Mouse (Mus musculus) cerebellum, adult 11-12 months (tissue): ENCODE measurements around the gene Btbd17.

ENCODE experiments used
- DNase-seq: peaks from one replicate; pipeline ENCODE4 v3.0.0; 2022

Gene Btbd17

DNA sequence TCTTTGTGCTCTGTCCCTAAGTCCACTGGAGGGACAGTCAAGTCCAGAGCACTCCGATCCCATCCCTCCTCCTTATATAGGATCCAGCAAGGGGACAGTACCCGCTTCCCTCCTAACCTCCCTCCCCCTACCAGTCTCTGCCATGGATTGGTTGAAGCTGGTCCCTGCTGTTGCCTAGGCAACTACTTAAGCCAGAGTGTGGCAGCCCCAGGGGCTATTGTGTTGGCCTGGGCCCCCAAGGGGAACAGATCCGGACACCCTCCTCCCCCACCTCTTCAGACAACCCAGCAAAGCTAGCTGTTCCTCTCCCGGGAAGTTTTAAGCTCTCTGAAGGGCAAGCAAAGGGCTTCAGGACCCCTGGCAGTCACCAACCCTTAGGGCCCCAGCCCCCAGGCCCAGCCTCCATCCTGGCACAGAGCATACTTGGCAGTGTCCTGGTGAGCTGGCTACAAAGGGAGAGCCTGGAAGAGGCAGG is at the start of gene Btbd17:
Btbd17 (minus strand) TSS at position 98 of the 475 bp plus-strand sequence.
- peak; percentile 81 for DNase-seq

DNA sequence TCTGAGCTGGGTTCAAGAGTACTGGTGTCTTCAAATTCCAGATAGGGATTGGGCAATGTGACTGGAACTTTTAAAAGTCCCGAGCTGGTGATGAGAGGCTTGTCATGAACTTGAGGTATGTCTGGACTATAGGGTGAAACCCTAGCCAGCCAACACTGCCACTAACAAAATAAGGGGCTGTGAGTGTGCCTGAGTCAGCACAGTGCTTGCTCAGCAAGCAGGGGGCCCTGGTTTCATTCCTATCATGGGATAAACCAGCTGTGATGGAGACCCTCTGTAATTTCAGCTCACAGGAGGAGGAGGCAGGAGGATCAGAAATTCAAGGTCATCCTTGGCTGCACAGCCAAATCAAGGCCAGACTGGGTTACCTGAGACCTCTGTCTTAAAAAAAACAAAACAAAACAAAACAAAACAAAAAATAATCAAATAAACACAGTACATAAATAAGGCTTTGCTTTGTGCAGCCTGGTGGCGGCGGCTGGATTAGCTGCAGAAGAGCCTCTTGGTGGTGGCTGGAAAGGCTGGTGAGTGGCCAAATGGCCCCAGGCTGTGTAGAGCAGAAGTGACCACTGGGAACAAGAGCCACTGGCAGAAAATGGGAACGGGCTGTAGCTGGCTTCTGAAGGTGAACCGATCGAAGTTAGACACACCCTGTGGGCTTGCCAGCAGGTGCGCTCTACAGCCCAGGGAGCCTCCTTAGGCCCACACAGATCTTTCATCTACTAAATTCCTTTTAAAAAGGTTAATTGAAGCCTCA is 48.9 kb upstream of the Btbd17 start:
- no peak for DNase-seq

DNA sequence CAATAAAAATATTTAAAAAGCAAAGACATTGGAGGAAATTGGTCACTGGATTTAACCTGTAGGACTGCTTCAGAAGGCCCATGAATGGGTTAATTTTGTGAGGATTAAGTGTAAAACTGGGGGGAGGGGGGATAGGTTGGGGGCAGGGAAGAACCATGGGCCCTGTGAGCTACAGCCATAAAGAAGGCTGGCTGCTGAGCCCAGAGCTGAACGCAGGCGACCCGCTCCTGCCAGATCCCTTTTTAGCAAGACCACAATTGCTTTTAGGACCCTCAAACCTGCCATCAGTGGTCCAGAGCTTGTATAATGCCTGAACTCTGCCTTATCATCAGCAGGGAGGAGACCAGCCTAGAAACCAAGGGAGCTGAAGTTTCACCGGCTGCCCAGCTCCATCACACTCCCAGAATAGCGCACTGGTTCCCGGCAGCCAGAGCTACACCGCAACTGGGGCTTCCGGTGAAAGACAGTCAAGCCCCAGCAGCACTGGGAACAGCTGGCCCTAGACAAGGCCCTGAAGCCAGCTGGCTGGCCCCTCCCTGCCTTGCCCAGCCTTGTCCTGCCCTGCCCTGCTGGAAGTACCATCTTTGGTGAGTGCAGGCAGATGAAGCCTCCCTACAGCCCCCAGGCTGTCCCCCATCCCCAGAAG is 48.2 kb upstream of the Btbd17 start:
- no peak for DNase-seq

DNA sequence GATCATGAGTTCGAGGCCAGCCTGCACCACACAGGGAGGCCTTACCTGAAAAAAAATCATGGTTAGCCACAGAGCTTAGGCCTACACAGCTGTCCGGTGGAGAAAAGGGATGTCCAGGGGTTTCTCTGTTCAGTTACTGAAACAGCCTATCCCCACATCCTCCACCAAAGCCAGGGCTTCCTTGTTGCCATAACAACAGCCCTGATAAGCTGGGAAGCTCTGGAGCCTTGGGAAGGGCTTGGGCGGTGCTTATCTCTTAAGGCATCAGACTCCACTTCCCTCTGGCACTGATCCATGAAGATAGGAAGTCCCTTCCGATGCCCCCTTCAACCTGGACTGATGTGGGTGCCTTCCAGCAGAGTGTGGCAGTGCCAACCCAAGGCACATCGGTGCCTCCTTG is 37.4 kb upstream of the Btbd17 start:
- peak; percentile 28 for DNase-seq

DNA sequence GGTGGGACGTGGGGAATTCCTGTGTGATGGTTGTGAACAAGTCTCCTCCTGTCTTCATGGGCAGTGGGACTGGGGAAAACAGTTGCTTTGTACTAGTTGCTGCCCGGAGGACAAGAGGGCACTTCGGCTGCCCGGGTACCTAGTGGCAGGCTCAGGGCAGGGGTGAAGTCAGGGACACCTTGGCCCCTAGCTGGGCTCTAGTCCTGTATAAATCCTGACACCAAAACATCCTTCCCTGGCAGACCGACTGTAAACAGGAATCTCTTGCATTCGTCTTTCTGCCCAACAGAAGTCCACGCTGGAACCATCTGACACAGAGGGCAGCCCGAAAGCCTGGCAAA is 34.7 kb upstream of the Btbd17 start:
- DNase-seq = no peak

DNA sequence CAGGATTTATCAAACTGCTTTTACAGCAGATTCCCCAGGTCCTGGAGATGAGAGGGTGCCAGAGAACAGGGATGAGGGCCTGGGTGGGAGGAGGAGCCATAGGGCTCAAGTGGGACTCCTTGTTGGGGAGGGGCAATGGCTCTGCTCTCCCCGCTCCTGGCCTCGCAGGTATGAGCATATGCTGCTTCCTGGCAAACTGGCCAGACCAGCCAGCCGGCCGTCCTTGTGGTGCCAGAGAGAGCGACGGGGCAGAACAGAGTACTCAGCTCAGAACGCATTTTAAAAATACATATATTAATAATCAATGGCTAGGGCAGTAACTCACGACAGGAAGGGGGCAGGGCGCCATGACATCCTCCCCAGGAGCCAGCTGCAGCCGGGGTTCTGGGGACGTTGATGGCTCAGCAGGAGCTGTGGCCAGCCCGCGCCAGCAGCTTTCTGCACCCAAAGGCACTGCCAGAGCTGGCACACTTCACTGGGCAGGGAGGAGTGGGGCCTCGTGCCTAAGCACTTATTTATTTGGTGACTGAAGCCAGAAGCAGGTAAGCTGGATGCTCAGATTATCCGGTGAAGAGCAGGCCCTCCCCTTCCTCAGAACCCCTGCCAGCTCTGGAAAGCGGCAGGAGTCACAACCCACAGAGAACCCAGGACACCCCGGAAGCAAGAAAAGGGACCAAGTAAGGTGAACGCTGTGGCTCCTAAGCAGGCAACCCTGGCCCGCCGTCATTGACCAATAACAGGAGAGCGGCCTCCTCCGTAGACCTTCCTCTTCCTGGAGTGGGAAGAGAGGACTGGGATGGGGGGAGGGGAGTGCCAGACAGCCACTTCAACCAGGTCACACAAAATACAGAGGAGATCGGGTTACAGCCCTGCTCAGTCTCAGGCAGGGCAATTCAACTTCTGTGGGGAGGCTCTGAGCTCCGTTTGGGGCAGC is 34.0 kb upstream of the Btbd17 start:
- DNase-seq = peak; percentile 97

DNA sequence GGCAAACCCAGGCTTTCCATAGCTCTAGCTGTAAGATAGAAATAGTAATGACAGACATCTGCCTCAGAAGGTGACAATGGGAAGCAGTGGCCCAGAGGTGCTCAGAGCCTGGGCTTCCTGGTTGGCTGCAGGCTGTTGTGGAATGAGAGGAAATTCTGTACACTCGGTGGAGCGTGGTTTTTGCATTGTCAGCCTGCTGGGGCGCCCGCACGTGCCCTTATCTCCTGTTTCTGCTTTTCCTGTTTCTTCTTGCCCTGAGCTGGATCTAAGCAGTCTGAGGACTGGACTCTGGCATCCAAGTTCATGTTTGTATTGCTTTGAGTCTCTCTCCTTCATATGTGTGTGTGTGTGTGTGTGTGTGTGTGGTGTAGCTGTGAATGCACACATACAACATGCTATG is 30.9 kb upstream of the Btbd17 start:
- no peak for DNase-seq

DNA sequence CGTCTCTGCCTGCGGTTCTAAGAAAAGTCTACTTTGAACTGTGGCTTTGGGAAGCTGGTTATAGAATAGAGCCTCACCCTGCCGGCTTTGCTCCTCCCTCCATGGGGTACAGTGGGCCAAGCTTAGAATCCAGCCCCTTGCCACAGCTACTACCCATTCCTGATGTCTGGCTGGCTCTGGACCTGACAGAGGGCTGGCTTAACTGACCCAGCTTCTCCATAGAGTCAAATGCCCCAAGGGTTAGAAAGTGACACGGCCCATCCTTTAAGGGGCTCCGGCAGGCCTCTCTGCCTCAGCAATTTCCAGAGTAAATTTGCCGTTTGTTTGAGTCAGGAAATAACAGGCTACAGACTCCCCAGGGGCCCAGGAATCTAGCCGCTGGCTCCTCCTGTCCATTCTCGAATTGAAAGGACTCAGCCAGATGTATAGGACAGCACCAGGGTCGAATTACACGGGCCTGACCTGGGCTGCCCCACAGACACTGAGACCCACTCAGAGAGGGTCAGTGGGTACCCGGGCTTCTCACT is 27.5 kb upstream of the Btbd17 start:
- no peak for DNase-seq

DNA sequence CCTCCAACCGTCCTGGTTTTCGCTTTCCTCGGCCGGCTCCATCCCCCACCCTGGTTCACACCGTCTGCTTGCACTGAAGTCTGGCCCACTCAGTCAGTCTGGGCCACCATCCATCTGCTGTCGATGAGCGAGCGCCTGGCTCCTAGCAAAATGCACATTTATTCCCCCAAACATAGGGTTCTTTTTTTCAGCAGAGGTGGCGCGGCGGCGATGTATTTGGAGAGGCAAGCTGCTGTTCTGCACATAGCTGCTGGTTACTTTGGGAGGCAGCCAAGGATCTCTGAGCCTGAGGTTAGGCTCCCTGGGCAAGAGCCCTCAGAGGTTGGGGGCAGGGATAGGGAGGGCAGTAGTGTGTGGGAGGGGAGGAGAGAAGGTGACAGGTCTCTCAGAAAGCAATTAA is 27.0 kb upstream of the Btbd17 start:
- peak; percentile 85 for DNase-seq

DNA sequence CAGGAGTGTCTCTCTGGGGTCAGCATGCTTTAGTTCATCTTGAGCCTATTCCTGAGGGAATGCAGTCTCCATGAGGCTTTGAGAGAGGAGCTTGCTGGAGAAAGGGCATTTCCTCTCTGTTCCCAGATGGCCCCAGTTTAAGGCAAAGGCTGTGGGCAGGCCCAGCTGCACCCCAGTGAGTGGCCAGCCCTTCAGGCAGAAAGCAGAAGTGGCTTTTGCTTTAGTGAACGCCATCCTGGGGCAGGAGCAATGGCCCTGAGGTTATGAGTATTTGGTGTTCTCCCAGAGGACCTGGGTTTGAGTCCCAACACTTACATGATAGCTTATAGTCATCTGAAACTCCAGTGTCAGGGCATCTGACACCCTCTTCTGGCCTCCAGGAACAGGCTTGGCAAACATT is 25.6 kb upstream of the Btbd17 start:
- DNase-seq = no peak

DNA sequence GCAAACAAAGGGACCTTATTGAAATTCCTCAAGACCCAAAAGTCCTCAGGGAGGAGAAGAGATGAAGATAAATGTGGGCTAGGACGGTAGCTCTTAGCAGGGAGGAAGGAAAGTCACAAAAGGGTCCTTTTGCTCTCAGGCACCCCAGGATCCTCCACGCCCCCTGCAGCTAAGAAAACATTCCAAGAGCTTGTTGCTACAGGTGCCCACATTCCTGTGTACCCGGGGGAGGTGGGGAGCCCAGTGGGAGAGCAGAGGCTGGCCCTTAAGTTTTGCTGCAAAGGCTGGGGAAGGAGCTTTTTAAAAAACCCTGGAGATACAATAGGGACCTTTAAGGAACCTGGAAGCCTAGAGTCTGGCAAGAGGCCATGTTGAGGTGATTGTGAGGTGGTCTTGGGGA is 24.7 kb upstream of the Btbd17 start:
- no peak for DNase-seq

DNA sequence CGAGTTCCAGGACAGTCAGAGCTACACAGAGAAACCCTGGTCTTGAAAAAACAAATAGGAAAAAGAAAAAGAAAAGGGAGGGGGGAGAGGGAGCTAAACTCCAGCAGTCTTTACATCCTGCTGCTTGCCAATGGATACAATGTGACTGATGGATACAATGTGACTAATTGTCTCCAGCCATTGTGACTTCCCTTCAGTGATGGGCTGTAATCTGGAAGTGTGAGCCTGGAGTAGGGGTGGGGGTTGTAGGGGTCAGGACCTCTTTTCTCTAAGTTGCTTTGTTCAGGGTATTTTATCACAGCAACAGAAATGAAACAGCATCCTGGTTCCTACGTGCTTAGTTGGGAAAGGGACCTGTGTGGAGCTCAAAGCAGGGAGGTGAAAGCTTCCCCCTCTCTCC is 23.4 kb upstream of the Btbd17 start:
- no peak for DNase-seq

DNA sequence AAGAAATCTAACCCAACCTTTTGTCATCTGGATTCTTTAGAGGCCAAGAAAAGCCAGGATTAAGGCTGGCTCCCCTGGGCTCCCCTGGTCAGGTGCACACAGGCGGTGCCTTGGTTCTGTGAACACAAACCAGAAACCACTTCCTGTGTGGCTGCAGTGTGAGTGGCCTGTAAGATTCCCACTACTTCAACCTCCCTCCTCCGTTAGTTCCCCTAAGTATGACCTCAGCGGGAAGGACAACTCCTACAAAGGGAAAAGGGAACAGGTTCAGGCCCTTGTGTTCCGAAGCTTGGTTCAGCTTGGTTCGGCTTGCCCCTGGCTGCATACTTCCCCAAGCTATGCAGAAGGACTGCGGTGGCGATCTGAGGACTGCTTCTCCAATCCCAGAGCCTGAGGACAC is 22.4 kb upstream of the Btbd17 start:
- DNase-seq = no peak

DNA sequence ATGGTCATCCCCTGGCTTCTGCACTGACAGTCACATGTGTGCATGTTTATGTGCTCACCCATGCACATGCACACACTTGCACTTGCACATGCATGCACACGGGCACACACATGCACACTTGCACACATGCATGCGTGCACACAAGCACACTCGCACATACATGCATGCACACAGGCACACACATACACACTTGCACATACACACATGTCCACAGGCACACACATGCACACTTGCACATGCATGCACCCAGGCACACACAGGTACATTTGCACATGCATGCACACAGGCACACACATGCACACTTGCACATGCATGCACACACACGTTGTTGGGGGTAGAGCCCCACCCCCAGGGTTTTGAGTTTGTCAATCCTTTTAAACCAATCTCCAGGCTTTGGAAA is 21.2 kb upstream of the Btbd17 start:
- DNase-seq = no peak

DNA sequence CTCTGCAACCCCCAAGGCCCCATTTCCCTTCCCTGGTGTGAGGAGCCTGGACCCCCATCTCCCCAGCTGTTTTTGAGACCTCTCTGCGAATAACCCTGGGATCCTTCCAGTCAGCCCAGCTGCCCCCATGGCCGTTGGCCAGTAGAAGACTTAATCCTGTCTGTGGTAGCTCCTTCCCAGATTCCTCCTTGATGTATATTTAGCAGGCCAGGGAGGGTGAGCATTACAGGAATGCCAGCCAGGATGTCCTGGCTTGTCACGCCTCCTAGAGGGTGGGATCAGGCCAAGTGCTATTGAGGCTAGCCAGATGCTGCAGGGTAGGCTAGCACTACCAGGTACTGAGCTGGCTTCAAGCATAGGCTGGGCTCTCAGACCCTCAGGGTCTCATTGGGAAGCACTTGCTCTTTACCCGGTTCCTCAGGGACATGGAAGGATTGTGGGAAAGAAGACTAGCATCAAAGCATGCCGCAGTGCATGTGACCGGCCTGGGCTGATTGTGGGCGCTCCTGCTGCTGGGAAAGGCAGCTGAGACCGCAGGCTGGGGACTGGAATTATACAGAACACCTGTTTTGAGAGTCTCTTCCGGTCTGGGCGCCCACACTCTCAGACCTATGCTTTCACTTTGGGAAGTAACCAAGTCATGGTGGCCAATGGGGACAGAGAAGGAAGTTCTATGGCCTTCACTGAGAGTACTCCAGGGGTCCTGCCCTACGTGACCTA is 19.3 kb upstream of the Btbd17 start:
- no peak for DNase-seq

DNA sequence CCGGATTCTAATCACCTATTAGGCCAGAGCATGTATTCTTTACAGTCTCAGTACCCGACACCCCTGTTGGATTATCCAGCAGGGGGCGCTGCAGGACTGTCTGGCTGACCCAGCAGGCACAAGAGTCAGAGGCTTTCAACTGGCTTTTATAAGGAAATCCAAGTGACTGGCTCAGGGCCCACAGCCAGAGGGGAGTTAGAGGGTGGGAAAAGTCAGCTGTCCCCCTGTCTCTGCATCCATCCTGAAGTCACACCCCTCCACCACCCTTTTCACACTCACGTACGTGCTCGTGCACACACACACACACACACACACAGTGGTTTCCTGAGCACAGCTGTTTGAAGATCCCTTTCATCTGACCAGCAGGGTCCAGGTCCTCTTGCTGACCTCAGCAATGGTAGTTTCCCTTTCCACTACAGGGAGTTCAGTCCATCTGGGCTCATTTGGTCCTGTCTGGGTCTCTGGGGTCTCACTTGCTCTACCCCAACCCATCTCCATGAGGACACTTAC is 17.0 kb upstream of the Btbd17 start:
- DNase-seq = peak; percentile 89

DNA sequence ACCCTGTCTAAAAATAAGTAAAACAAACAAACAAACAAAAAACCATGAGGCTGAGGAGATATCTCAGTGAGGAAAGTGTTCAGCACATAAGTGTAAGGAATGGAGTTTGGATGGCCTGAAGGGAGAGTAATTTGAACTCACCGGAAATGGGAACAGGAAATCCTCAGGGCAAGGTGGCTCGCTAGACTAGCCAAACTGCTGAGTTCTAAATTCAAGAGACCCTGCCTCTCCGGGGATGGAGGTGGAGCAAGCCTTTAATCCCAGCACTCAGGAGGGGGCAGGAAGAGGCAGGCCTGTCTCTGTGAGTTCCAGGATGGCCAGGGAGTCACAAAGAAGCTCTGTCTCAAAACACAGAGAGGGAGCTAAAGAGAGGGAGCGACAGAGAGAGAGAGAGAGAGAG is 14.6 kb upstream of the Btbd17 start:
- no peak for DNase-seq

DNA sequence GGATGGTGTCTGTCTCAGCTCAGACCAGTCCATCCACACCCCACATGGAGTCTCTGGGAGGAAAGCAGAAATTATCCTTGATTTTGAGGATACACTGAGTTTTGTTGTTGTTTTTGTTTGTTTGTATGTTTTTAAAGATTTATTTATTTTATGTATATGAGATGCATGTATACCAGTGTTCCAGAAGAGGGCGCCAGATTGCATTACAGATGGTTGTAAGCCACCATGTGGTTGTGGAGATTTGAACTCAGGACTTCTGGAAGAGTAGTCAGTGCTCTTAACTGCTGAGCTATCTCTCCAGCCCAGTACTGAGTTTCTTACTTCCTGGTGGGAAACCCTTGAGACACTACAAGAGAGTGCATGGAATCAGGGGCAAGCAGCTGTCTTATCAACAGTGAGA is 13.6 kb upstream of the Btbd17 start:
- DNase-seq = no peak

DNA sequence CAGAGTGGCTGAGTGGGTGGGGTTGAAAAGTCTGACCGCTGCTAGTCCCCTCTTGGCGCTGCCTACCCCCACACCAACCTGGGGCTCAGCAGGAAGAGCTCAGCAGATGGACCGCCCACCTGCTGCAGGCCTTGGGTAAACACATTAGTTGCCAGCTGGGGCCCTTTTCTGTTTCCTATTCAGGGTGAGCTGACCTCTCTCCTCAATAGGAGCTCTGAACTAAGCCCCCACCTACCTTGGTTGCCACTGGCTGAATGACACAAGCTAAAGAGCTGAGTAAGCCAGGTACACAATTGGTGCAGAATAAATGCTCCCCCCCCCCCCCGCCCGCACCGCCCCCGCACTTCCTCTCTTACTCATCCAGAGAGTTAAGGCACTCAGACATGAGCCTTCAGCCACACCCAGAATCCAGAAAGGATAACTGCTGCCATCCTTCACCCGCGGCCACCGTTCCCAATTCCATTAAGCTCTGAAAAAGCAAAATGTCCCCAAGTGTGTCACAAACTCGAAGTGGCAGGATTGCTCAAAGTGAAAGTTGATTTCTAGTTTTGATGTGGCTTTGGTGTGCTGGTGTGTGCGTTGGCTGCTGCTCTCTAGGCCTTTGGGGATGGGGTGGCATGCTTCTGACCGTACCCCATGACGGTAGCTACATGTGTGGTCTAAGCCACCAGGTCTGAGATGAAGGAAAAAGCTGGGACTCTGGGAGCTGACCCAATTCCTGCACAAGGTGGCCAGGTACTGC is 12.1 kb upstream of the Btbd17 start:
- peak; percentile 84 for DNase-seq

DNA sequence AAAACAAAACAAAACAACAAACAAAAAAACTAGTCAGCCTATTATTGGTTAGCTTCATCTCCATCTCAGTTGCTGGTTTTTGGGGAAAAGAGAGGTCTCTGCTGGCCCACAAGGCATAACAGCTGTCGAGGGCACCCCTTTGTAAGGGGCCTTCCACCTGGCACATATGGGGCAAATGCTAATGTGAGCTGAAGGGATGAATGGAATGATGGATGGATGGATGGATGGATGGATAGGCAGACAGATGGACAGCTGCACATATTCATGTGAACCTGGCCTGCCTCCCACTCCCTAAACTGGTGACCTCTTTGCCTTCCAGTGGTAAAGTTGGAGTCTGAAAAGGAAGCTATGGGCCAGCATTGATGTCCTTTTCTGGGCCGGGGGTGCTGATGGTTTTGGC is 11.3 kb upstream of the Btbd17 start:
- no peak for DNase-seq

DNA sequence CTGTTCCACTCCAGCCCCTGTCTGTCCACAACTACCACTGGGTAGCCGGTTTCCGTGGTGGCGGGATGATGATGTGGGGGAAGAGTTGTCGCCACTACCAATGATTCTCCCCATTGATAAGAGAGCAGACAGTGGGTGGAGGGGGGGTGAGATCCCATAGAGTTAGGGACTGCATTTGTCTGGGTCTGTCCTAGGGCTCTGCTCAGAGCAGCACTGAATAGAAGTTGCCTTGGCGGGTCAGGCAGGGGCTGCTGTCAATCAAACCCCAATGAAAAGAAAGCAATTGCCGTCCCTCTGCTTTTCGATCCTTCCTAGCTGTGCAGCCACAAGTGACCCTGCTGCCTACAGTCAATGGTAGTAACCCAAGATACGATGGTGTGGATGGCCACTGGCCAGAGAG is 8.2 kb upstream of the Btbd17 start:
- DNase-seq = peak; percentile 49
